Mouse (Mus musculus) embryonic fibroblast, embryonic 13.5 days (primary cell): Measurements from ENCODE around the gene Gfm1.

Experiments used
- CTCF ChIP-seq: IDR thresholded peaks from 2 replicates; pipeline ENCODE4 v1.5.1; 2011; ENCODE audit warnings: mild to moderate bottlenecking, control low read depth, low read length, moderate library complexity, borderline replicate concordance; ENCODE audit not compliant: insufficient read depth
- POLR2A ChIP-seq: IDR thresholded peaks from 2 replicates; pipeline ENCODE4 v1.6.1; 2011; ENCODE audit warnings: low read depth, mild to moderate bottlenecking, control low read depth, low read length, moderate library complexity

DNA sequence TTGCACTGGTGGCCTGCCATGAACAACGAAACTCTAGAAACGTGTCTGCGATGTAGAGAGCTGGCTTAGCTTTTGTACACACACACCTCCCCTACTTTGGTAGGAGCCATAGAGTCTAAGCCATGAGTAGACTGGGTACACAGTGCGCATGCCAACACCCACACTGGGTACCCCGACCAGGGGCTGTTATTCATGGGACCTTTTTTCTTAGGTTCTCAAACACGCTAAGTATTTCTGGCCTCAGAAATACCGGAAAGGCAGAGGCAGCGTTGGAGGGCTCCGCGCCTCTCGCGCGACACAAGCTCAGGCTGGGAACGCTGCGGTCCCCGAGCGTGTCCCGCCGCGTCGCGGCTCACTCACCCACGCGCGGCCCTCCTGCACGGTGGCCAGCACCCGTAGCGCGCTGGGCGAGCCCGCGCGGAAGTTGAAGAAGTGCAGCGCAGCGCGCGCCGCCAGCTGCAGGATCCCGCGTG, 84.9 kb downstream of the Gfm1 start:
- no peak for TF ChIP-seq CTCF
- no peak for TF ChIP-seq POLR2A
